Mouse (Mus musculus): Measurements from ENCODE around the gene Notch2. TPM values are rescaled to one million over a fixed set of nuclear protein-coding genes. Genes with fewer than 3 reads are reported as not detected.

Notch2 gene
- polyA plus RNA-seq, 1 experiment from 2014 or later: 6.2 TPM

- ATAC-seq (peak; percentile 63), DNase-seq (no peak)
- no peak overlapping the region for H3K27ac ChIP-seq (ENCODE audit: low read depth)
- no peak overlapping the region for H3K4me3 ChIP-seq (ENCODE audit: low read depth, low read length)
- WGBS (ENCODE audit: insufficient replicate concordance): 77% methylated on average over 17 of the region's 17 CpGs
- H3K4me1 ChIP-seq (ENCODE audit: insufficient read depth): no peaks in the 10 kb centered on the region
- no peaks in the 10 kb centered on the region for H3K9me3 ChIP-seq (ENCODE audit: low read length)
- H3K36me3 ChIP-seq (replicated peaks; ENCODE audit: insufficient read depth, low read length): peaks cover 30% of the 10 kb centered on the region
- H3K4me2 ChIP-seq (ENCODE audit: low read depth, low read length): no peak overlapping the region
- TF ChIP-seq CTCF (IDR thresholded peaks at IDR 0.05; ENCODE audit: low read depth) (no peak), EP300 (IDR thresholded peaks at IDR 0.05; ENCODE audit: low read depth) (no peak)
- H3K27me3 ChIP-seq (ENCODE audit: insufficient read depth, low read length): no peaks in the 10 kb centered on the region
- H3K9ac ChIP-seq (replicated peaks): no peak overlapping the region
These were observed 81.6 kb downstream of the Notch2 start for GRCm38 (mm10) chr3:98094629-98095583.

GRCm38 (mm10) chr3:98096981-98097380 is 83.7 kb downstream of the Notch2 start:
- ATAC-seq (no peak), DNase-seq (no peak)
- TF ChIP-seq CTCF (IDR thresholded peaks at IDR 0.05; ENCODE audit: low read depth): no peak
- no peak for TF ChIP-seq EP300 (IDR thresholded peaks at IDR 0.05; ENCODE audit: low read depth)
- peaks cover 46% of the 10 kb centered on the region for H3K36me3 ChIP-seq (replicated peaks; ENCODE audit: insufficient read depth, low read length)
- H3K9ac ChIP-seq (replicated peaks): no peak overlapping the region
- no peaks in the 10 kb centered on the region for H3K27me3 ChIP-seq (ENCODE audit: insufficient read depth, low read length)
- no peak overlapping the region for H3K27ac ChIP-seq (ENCODE audit: low read depth)
- no peaks in the 10 kb centered on the region for H3K4me1 ChIP-seq (ENCODE audit: insufficient read depth)
- no peak overlapping the region for H3K4me2 ChIP-seq (ENCODE audit: low read depth, low read length)
- no peak overlapping the region for H3K4me3 ChIP-seq (ENCODE audit: low read depth, low read length)
- 95% methylated on average over 7 of the region's 7 CpGs for WGBS (ENCODE audit: insufficient replicate concordance)
- no peaks in the 10 kb centered on the region for H3K9me3 ChIP-seq (ENCODE audit: low read length)

- H3K4me2 ChIP-seq (ENCODE audit: low read depth, low read length): no peak overlapping the region
- 89% methylated on average over 5 of the region's 5 CpGs for WGBS (ENCODE audit: insufficient replicate concordance)
- TF ChIP-seq EP300 (IDR thresholded peaks at IDR 0.05; ENCODE audit: low read depth) (no peak), CTCF (IDR thresholded peaks at IDR 0.05; ENCODE audit: low read depth) (no peak)
- no peak overlapping the region for H3K27ac ChIP-seq (ENCODE audit: low read depth)
- no peak overlapping the region for H3K4me3 ChIP-seq (ENCODE audit: low read depth, low read length)
- DNase-seq (no peak), ATAC-seq (no peak)
- H3K9me3 ChIP-seq (ENCODE audit: low read length): no peaks in the 10 kb centered on the region
- H3K36me3 ChIP-seq (replicated peaks; ENCODE audit: insufficient read depth, low read length): peaks cover 60% of the 10 kb centered on the region
- no peaks in the 10 kb centered on the region for H3K4me1 ChIP-seq (ENCODE audit: insufficient read depth)
- H3K9ac ChIP-seq (replicated peaks): no peak overlapping the region
- H3K27me3 ChIP-seq (ENCODE audit: insufficient read depth, low read length): no peaks in the 10 kb centered on the region
These were observed 85.3 kb downstream of the Notch2 start for GRCm38 (mm10) chr3:98098676-98099075.

GRCm38 (mm10) chr3:98099287-98099686 is 86.0 kb downstream of the Notch2 start:
- no peaks in the 10 kb centered on the region for H3K9me3 ChIP-seq (ENCODE audit: low read length)
- ATAC-seq (no peak), DNase-seq (peak; percentile 70)
- no peaks in the 10 kb centered on the region for H3K4me1 ChIP-seq (ENCODE audit: insufficient read depth)
- TF ChIP-seq EP300 (IDR thresholded peaks at IDR 0.05; ENCODE audit: low read depth) (no peak), CTCF (IDR thresholded peaks at IDR 0.05; ENCODE audit: low read depth) (peak; percentile 68)
- H3K27ac ChIP-seq (ENCODE audit: low read depth): no peak overlapping the region
- 83% methylated on average over 10 of the region's 10 CpGs for WGBS (ENCODE audit: insufficient replicate concordance)
- H3K9ac ChIP-seq (replicated peaks): no peak overlapping the region
- no peak overlapping the region for H3K4me2 ChIP-seq (ENCODE audit: low read depth, low read length)
- no peak overlapping the region for H3K4me3 ChIP-seq (ENCODE audit: low read depth, low read length)
- no peaks in the 10 kb centered on the region for H3K27me3 ChIP-seq (ENCODE audit: insufficient read depth, low read length)
- peaks cover 63% of the 10 kb centered on the region for H3K36me3 ChIP-seq (replicated peaks; ENCODE audit: insufficient read depth, low read length)

- no peak overlapping the region for H3K4me2 ChIP-seq (ENCODE audit: low read depth, low read length)
- no peak overlapping the region for H3K4me3 ChIP-seq (ENCODE audit: low read depth, low read length)
- no peak overlapping the region for H3K27ac ChIP-seq (ENCODE audit: low read depth)
- 57% methylated on average over 10 of the region's 10 CpGs for whole genome bisulfite sequencing (ENCODE audit: insufficient replicate concordance)
- H3K36me3 ChIP-seq (replicated peaks; ENCODE audit: insufficient read depth, low read length): peaks cover 71% of the 10 kb centered on the region
- no peak for DNase-seq
- H3K9me3 ChIP-seq (ENCODE audit: low read length): no peaks in the 10 kb centered on the region
- H3K4me1 ChIP-seq (ENCODE audit: insufficient read depth): peaks cover 3% of the 10 kb centered on the region
- H3K9ac ChIP-seq (replicated peaks): no peak overlapping the region
- ATAC-seq: no peak
- no peak for TF ChIP-seq EP300 (IDR thresholded peaks at IDR 0.05; ENCODE audit: low read depth)
- TF ChIP-seq CTCF (IDR thresholded peaks at IDR 0.05; ENCODE audit: low read depth): no peak
- H3K27me3 ChIP-seq (ENCODE audit: insufficient read depth, low read length): no peaks in the 10 kb centered on the region
These were observed 88.2 kb downstream of the Notch2 start for GRCm38 (mm10) chr3:98101541-98101940.

- H3K9ac ChIP-seq (replicated peaks): no peak overlapping the region
- no peak for ATAC-seq
- H3K27me3 ChIP-seq (ENCODE audit: insufficient read depth, low read length): no peaks in the 10 kb centered on the region
- TF ChIP-seq CTCF (IDR thresholded peaks at IDR 0.05; ENCODE audit: low read depth) (no peak), EP300 (IDR thresholded peaks at IDR 0.05; ENCODE audit: low read depth) (no peak)
- H3K4me2 ChIP-seq (ENCODE audit: low read depth, low read length): no peak overlapping the region
- peaks cover 3% of the 10 kb centered on the region for H3K4me1 ChIP-seq (ENCODE audit: insufficient read depth)
- 67% methylated on average over 9 of the region's 9 CpGs for WGBS (ENCODE audit: insufficient replicate concordance)
- no peak overlapping the region for H3K27ac ChIP-seq (ENCODE audit: low read depth)
- H3K9me3 ChIP-seq (ENCODE audit: low read length): no peaks in the 10 kb centered on the region
- H3K36me3 ChIP-seq (replicated peaks; ENCODE audit: insufficient read depth, low read length): peaks cover 66% of the 10 kb centered on the region
- no peak for DNase-seq
- no peak overlapping the region for H3K4me3 ChIP-seq (ENCODE audit: low read depth, low read length)
These were observed 91.6 kb downstream of the Notch2 start for GRCm38 (mm10) chr3:98104851-98105471.
